Mouse (Mus musculus): ENCODE results near the gene Ptprr.

DNA sequence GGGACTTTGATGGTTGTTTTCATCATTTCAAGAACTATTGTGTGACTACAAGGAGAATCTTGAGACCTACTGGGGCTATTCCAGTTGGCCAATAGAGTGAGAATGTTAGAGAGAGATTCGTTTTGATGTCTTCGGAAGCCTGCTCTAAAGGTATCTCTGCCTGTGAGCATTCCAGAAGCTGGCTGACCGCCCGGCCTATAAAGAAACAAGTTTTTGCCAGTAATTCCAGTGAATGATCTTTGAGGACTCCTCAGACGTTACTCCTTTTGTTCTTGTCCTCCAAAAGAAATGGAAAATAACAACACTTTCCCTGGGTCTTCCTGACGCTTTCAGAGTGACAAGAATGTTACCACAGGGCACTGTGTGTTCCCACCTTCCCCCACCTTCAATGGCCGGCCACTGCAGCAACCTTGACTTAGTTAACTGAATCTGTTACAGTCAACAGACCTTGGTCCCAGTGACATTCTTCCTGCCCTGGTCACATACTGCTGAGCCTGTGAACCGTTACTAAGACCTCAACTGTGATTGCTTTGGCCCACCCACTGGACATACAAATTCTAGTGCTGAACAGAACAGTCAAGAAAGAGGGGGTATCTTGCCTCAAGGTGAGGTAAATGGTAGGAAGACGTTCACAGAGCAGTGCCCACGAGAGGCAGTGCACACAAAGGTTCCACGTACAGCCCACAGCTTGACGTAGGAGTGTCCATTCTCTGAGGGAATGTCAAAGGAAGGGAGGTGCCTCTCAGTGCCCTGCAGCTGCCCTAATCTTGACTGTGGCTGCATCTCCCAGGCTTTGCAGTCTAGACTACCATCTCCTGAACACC, 252.8 kb downstream of the Ptprr start:
- TF ChIP-seq CTCF (IDR thresholded peaks at IDR 0.05; ENCODE audit: low read depth) = no peak
- no peak for TF ChIP-seq EP300 (optimal IDR thresholded peaks at IDR 0.05)
